Mouse (Mus musculus) CD4-positive naive resting alpha-beta T cell, adult 57 days (primary cell): ENCODE results near the gene Cdc40. TPM values are rescaled to one million over a fixed set of nuclear protein-coding genes. Genes with fewer than 3 reads are reported as not detected.

Experiments used
- total RNA-seq: library from RNA; stranded (reverse); gene quantifications from one replicate; pipeline ENCODE4 v1.2.4, GENCODE M21; 2023

Cdc40 gene
- 52.4 TPM for total RNA-seq

GRCm38 (mm10) chr10:40882831-40883643 is at the start of gene Cdc40, which contains the start of gene Wasf1:
Cdc40 (minus strand) TSS chr10:40883311.
Wasf1 (plus strand) TSS chr10:40883475.

Other genes with a start within 250 kb of the Cdc40 start
- 0.89 TPM for gene Mettl24, start 200.0 kb downstream of the Cdc40 start, total RNA-seq
- 0.21 TPM for gene Wasf1, start 164 bp upstream of the Cdc40 start, total RNA-seq
- not detected for gene Gpr6, start 189.0 kb upstream of the Cdc40 start, total RNA-seq